Mouse (Mus musculus) R1 (cell line): ENCODE measurements around the gene Ccnb3.
A peak's percentile ranks its signal among the peaks of the same experiment; 100 is the strongest.
"Not testable (repeated sequence)": the region's sequence is repeated elsewhere in the genome, so short reads cannot be mapped to it uniquely, and the experiment has no call there.

Source experiments
- DNase-seq: peaks from one replicate; pipeline ENCODE4 v3.0.0-alpha.2; 2018; ENCODE audit warnings: low read depth, low spot score

Ccnb3 gene

GRCm38 (mm10) chrX:7041519-7041918 is at the start of gene Ccnb3:
Gene Ccnb3 (minus strand): TSS chrX:7041619.
- peak; percentile 10 for DNase-seq

- DNase-seq = no peak
These were observed 48.9 kb upstream of the Ccnb3 start for GRCm38 (mm10) chrX:7090323-7090722.

- DNase-seq = no peak
These were observed 44.5 kb upstream of the Ccnb3 start for GRCm38 (mm10) chrX:7085878-7086277.

GRCm38 (mm10) chrX:7079820-7080429 is 38.5 kb upstream of the Ccnb3 start:
- no peak for DNase-seq

GRCm38 (mm10) chrX:7068002-7068401 is 26.6 kb upstream of the Ccnb3 start:
- DNase-seq = no peak

- no peak for DNase-seq
These were observed 25.8 kb upstream of the Ccnb3 start, which contains the start of gene Akap4 for GRCm38 (mm10) chrX:7067219-7067618. Gene Akap4 (plus strand): TSS chrX:7067519.

GRCm38 (mm10) chrX:7064109-7064508 is 22.7 kb upstream of the Ccnb3 start:
- no peak for DNase-seq

GRCm38 (mm10) chrX:7057634-7058033 is 16.2 kb upstream of the Ccnb3 start:
- DNase-seq = no peak

- no peak for DNase-seq
These were observed 15.6 kb upstream of the Ccnb3 start for GRCm38 (mm10) chrX:7057056-7057455.

GRCm38 (mm10) chrX:6983916-6984315 is 57.5 kb downstream of the Ccnb3 start:
- DNase-seq = not testable (repeated sequence)

- DNase-seq = no peak
These were observed 69.5 kb downstream of the Ccnb3 start for GRCm38 (mm10) chrX:6971956-6972355.

- no peak for DNase-seq
These were observed 72.8 kb downstream of the Ccnb3 start for GRCm38 (mm10) chrX:6968598-6968997.
